Mouse (Mus musculus) G1E (cell line): ENCODE measurements at regions not wholly inside any gene's neighbourhood (a gene's known extent, or its start where the extent isn't known, plus 50 kb on each side); places are given as distances from the start of the nearest gene placed in this dataset.

Source experiments
- CTCF ChIP-seq: IDR thresholded peaks from 2 replicates; pipeline ENCODE4 v1.5.1; 2012; ENCODE audit warnings: low read depth, low read length, inconsistent platforms, mixed read lengths
- POLR2AphosphoS5 ChIP-seq: IDR thresholded peaks from 2 replicates; pipeline ENCODE4 v1.6.1; 2012; ENCODE audit warnings: low read depth, low read length, inconsistent platforms; ENCODE audit not compliant: insufficient replicate concordance

DNA sequence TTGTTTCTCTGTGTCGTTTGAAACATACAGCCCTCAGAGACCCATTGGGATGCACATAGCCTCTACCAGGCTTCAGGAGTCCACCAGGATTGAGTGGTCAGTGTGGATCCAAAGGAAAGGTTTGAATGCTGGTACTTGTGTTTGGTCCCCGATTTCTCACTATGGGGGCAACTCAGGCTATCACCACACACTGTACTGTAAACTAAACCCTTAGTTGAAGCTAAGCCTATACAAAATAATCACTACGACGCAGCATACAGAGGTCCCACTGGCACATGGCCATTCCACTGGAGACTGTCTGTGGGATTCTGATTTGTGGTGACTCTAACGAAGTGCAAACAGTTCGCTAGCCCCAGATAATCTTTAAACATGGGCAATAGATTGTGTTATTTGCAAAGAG, 91.5 kb upstream of the Gm5148 start:
- no peak for TF ChIP-seq CTCF
- no peak for TF ChIP-seq POLR2AphosphoS5
